Mouse (Mus musculus) NIH3T3 (cell line): ENCODE data around the gene Zdhhc19.
"Not testable (repeated sequence)": the region's sequence is repeated elsewhere in the genome, so short reads cannot be mapped to it uniquely, and the experiment has no call there.

Source experiments
- DNase-seq: peaks from one replicate; pipeline ENCODE4 v3.0.0-alpha.2; 2012; ENCODE audit warnings: low read depth

The Zdhhc19 gene

DNA sequence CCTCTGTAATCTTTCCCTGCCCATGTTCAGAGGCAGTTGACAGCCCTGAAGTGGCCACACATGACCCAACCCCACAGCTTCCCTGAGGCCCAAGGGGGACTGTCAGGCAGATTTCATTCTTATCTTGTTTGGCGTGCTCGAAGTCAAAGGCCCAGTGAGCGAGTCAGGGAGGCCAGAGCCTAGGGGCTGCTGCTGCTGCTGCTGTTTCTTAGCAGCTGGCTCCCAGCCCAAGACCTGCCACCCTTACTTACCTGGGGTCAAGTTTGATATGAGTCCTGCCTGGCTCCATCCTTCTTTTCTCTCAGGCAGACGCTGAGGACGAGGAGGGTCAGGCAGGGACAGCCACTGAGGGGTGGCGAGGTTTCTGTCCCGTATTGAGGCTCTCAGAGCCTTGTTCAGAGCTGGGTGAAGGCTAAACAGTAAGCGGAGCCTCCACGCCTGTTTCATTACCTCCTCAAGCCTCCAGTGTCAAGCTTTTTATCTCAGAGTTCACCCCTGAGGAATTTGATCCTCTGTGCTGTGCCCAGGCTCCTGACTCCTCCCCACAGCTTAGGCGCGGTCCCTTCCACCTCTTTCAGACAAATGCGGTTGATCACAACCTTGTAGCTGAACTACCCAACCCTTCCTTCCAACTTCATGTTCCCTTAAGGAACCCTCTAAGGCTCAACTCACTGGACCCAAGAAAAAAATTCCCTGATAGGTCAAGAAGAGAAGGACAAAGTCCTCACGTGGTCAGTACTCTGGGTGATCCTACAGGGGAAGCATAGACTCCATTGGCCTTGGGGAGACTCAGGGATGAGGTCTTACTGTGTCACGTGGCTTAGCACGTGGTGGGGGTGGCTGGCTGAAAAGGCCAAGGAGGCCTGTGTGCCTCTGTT, 8.6 kb upstream of the Zdhhc19 start, which contains the start of gene Slc51a:
Gene Slc51a, minus strand, starts transcription at position 646 of the 878 bp plus-strand sequence.
- no peak for DNase-seq

DNA sequence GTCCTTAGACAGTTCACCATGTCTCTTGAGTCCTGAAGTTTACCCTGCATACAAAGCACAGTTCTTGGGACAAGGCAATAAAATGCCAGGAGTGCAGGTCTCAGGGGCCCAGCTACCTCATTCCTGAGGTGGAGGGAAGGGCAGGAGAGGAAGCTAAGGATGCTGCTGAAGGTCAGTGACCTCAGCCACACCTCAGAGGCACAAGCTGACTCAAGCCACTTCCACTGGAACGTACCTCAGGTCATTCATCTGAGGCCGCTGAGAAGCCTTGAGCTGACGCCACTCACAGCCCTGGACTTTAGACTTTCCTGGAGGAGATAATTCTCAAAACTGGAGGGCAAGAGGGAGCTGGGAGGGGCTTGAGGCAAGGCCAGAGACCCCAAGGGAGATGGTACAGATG, 7.1 kb upstream of the Zdhhc19 start:
- DNase-seq: no peak

DNA sequence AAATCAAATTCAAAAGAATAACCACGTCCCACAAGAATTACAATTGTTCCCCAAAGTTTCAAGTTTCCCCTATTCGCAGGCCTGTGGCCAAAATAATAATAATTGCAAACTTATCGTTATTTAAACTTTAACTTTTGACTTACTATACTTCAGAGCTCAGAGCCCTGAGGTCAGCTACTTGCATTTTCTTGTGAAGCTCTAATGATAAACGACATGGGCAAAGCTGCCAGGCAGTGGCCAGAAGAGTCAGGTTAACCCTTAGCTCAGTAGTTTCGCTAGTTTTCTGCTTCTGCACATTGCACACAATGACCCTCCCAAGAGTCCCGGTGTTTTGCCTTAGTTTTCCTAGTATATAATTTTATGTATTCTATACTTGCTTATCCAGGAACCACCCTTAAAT, 1.7 kb upstream of the Zdhhc19 start:
- DNase-seq: not testable (repeated sequence)

DNA sequence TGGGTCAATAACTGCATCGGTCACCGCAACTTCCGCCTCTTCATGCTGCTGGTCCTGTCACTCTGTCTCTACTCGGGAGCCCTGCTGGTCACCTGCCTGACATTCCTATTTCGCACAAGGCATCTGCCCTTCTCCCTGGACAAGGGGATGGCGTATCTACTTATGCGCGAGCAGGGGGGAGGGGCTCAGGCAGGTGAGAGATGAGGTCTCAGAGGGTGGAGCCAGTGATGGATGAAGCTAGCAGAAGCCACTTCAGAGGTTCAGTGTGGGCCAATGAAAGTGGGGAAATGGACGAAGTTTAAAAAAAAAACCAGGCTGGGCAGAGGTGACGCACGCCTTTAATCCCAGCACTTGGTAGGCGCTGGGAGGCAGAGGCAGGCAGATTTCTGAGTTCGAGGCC, 2.9 kb downstream of the Zdhhc19 start:
- no peak for DNase-seq

DNA sequence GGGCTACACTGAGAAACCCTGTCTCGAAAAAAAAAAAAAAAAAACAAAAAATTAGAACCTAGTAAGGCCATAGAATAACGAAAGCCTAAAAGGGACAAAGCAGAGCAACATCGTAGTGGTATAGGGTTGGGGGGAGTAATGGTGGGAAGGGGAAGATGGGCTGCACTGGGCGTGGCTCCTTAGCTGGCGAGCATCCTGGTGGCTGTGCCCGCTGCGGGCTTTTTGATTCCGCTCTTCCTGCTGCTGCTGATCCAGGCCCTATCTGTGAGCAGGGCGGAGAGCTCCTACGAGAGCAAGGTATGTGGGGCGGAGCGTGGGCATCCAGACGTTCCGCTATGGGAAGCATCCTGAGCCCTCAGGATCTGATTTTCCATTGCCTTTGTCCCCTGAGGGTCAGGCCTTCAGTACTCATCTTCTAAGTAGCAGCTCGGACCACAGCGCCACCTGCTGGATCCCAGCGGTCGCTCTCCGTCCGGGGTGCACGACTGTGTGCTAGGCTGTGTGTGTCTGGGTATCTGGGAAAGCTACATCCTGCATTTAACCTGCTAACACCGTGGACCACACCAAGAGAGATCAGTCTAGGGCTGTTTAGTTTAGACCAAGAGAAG, 3.5 kb downstream of the Zdhhc19 start:
- peak; percentile 92 for DNase-seq

DNA sequence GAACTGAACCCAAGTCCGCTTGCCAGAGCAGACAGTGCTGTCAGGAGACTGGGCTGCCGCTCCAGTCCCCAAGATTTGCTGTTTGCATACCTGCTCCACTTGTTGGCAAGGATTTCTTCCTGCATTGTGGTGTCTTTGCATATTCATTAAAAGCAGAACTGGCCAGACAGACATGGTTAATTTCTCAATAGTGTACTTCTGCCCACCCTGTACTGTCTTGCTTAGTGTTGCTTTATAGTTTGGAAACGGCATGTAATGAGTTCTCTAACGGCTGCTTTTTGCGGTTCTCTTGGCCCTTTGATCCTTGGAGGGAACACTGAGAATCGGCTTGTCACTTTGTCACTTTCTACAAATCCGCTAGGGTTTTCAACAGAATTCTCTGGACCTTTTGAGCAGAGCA, 5.4 kb downstream of the Zdhhc19 start:
- no peak for DNase-seq

DNA sequence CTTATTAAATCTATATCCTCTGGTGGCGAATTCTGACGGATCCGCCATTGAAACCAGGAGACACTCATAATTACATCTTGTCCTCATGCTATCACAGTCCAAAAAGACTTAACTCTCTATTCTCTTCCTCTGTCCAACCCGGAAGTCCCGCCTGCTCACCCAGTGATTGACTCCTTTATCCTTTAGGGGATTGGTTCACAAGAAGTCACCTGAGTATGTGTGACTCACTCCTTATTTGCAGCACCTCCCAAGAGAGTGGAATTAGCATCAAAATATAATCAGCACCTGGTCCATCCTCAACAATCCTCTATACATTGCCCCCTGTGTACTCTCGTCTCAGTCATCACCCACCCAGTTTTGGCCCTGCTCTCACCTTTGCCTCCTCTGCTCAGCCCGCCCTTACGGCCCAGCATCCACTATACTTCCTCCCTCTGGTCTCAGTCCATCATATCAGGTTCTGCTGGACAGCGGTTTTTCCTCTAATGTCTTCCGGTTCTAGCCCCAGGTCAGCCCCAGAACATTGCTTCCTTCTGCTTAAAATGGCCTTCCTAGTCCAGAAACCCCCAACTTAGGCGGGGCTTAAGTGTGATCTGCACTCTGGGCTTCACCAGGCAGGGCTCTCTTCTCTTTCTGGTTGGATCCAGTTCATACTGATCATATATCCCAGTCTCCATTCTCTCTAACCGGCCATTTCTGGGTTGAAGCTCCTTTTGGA, 6.7 kb downstream of the Zdhhc19 start:
- no peak for DNase-seq

DNA sequence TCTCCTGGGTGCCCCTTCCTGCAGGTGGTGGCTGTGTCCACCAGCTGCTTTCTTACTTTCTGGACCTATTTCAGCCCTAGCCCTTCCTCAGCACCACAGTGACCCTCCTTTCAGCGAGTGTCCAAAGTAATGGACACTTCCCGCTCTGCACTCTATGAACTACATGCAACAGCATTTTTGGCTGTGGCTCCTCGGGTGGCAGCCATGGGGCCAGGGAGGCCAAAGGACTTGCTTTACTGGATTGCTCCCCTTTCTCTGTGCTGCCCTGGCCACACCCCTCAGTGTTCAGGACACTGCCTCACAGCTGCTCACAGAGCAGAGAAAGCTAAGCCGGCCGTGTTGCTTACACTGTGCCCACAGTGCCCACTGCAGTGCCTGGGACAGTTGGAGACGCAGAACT, 7.6 kb downstream of the Zdhhc19 start:
- DNase-seq: no peak

DNA sequence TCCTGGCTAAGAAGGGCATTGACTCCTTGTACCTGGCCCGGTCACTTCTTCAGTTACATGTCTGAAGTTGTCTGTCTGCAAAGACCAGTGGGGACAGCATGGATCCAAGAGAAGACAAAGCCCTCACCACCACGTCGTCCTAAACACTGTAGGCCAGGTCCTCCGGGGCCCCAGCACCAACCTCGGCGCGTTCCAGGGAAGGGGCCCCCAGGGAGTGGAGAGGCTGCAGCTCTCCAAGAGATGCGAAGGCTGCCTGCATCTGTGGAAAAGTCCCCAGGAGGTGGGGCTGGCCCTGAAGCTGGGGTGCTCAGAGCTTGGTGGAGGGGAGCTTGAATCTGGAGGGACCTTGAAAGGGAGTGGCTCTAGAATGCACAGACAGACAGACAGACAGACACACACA, 10.2 kb downstream of the Zdhhc19 start:
- DNase-seq: no peak

DNA sequence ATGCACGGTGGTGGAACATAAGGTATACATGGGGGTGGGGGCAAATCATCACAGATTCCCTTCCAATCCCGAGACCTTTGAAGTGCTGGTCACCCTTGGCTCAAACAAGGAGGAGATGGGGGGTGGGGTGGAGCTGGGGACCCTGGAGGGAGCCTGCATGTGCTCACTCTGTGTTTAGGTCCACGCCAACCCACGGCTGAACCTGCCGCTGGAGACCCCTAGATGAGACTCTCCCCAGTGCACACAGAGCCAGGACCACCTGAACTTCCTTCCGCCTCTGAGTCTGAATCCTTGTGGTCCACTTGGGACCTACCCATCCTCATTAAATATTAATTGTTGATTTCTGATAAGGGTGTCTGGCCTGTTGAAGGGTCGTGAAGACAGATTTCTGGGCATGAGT, 10.8 kb downstream of the Zdhhc19 start:
- no peak for DNase-seq

DNA sequence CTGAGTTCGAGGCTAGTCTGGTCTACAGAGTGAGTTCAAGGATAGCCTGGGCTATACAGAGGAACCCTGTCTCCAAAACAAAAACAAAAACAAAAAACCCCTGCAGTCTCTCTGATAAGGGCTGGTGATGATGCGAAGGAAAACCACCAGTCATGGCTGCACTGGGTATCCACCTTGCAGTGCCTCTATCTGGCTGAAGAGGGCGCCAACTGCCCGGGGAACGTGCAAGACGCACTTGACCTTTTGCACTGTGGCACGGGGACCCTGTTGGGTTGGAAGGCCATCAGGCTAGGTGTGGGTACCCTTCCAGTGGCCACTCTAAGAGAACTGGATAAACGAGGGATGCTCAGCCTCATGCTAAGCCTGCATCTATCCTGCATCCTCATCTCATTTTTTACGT, 11.3 kb downstream of the Zdhhc19 start:
- DNase-seq: peak; percentile 64

DNA sequence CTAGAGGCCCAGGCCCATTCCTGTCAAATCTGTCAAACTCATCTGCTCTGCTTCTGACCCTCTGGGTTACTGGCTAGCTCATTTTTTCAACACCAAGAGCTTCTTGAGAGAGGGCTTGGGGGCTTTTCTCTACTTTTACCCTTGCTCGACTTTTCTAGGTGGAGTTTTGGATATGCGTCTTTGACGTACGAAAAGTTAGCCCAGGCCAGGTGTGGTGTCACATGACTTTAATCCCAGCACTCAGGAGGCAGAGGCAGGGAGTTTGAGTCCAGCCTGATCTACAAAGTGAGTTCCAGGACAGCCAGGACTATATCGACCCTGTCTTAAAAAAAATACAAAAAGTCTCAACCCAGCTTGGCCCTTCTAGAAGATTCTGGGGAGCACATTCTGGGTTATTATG, 12.0 kb downstream of the Zdhhc19 start:
- no peak for DNase-seq

DNA sequence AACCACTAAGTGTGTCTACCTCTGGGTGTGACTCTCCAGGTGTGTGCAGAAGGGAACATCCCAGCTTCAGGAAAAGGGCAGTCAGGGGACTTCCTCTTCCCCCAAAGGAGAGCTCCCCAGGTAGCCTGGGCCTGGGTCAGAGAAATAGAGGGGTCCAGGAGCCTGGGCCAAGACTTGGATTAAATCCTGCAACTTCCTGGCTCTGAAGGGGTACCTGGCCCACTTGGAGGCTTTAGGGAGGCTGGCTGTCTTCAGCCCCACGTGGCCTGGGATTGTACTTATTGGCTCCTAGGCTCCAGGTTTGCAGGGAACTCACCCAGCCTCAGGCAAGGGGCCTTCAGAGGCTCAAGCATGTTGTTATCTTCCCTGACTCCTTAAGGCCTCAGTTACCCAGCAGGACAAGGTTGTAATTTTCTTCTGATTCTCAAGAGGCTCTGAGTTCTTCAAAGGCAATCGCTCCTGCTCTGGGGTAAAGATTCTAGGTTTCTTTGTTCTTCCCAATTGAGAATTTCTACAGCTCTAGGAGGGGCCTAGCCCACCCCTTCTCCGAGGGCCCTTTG, 12.5 kb downstream of the Zdhhc19 start:
- DNase-seq: no peak

DNA sequence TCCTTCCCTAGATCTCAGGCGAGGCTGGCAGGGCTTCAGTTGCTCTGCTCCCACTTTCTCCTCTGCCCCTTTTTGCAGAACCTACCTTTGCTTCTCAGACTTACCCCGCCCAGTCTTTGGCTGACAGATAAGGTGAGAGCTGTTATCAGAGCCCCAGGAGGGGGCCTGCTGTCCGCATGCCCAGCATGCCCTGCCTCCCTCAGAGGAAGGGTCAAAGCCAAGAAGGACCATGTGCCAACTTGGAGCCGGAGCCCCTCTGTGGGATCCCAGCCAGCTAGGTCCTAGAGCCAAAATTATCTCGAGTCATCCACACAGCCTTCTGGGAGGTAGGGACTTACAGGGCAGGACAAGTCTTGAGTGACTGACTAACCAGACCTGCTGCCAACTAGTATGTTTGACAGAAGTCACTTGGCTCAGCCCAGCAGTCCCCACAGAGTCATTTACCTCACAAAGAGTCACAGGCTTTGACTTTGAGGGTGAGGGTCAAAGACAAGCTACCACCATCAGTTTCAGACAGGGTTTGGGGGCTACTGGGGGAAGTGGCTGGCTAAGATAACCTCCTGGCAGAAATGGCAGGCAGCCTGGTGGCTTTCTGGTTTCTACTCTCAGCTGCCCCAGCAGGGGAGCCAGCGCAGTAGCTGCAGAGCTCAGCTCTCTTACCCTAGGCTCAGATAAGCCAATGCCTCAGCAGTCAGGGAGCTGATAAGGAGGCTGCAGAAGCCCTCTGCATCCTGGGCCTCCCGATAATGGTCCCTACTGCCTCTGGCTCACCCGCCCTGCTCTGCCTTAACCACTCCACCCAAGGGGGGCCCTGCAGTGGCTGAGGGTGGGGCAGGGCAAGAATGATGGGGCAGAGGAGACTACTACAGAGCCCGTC, 13.2 kb downstream of the Zdhhc19 start:
- DNase-seq: no peak

DNA sequence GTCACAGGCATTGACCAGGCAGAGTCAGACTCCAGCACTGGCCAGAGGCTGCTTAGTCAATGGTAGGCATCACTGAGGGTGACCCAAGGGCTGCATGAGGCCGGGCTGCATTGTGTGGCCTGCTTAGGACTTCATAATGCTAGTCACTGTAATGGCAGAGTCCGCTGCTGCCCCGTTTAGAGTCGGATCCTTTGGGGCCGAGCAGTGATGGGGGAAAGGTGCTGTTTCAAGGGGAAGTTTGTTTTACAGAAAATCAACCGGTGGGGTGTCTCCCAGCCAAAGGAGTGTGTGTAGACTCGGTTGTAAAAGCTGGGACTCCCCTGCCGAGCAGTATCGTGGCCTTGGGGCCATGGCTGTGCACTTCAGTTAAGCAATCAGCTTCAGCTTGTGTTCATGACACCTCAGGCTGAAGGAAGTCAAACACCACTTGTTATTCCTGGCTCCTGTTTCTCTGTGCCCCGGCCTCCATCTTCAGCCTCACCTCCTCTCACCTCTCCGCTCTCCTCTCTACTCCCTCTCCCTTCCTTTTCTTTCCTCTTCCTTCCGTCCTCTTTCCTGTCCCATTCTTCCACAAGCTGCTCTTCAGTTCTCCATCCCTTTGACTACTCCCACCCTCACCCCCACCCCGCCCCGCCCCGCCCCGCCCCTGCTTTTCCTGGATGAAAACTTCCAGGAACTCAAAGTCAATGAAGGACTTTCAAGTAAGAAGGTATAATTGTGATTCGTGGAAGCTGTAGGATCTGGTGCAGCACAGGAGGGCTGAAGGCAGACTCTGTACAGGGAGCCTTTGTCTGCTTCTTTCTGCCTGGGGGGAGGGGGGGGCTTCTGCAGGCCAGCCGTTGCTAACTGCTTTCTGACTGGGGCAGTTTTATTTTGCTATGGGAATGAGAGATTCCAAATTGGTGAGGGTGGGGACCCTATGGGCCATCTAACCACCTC, 14.6 kb downstream of the Zdhhc19 start:
- no peak for DNase-seq

DNA sequence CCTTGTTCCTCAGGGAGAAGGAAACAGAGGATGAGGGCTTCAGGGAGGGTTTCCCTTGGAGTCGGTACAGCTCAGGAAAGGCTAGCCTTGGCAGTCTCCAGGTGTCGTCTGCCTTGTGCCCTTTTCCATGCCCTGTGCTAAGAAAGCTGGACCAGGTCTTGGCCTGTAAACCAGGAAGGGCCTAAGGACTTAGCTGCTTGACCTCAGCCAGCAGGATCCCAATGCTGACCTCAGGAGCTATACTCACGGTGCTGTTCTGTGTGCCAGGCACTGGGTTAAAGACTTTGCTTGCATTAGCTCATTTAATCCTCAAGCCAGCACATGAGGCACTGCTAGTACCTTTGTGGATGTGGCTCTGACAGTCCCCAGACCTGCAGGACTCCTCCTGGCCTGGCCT, 15.3 kb downstream of the Zdhhc19 start:
- DNase-seq: no peak

DNA sequence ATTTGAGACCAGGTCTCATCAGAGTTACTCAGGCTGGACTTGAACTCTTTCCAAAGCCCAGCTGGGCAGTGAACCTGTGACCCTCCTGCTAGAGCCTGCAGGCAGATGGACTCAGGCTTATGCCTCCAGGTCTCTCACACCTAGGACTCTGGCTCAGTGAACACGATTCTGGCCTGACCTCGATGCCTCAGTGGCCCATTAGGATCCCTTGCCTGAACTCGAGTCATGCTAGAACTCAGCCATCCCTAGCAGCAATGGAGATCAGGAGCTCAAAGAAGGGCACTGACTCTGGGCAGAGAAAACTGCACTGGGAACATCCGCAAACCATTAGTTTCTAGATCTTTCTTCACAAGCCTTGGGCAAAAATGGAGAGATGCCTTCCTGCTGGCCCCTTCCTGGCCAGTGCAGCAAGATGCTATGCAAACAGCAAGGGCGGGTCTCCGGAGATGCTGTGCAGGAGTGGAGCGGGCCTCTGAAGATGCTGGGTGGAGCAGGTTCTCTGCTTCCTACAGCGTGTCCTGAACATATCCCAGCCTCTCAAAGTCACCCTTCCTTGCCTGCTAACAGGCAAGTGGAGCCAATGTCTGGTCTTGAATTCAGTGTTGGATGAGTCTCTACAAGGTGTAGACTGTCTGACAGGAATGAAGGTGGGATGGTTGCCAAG, 15.9 kb downstream of the Zdhhc19 start:
- no peak for DNase-seq

DNA sequence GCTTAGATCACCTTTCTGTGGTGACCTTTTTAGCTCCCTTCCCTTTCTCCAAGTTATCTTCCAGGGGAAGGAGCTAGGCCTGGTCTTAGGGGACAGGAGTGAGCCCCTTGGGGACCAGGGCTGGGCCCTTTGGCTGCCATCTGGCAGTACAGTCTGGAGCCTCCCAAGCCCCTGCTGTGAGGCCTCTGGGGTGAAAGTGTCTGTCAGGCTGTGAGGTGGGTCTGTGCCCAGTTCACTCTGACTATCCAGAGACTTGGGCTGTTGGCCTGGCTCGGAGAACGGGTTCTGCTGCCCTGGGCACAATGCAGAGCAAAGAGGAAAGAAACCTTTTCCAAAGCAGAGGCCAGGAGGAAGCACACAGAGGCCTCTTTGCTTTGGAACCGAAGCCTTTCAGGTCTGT, 16.9 kb downstream of the Zdhhc19 start:
- no peak for DNase-seq

DNA sequence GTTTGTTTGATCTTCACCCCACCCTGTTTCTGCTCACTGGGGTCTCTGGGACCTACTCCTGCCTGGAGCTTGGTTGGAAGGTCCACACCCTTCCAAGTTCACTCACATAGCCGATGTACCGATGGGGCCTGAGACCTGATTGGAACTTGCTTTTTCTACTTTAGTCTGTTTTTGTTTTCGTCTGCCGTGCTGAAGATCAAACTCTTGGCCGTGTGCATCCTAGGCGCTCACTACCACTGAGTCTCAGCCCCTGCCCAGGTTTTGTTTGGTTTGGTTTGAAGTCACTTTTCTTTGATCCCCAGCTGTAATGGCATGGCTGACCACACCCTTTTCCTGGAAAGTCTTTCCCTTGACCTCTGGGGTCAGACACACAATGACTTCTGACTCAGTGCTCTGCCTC, 17.3 kb downstream of the Zdhhc19 start:
- no peak for DNase-seq

DNA sequence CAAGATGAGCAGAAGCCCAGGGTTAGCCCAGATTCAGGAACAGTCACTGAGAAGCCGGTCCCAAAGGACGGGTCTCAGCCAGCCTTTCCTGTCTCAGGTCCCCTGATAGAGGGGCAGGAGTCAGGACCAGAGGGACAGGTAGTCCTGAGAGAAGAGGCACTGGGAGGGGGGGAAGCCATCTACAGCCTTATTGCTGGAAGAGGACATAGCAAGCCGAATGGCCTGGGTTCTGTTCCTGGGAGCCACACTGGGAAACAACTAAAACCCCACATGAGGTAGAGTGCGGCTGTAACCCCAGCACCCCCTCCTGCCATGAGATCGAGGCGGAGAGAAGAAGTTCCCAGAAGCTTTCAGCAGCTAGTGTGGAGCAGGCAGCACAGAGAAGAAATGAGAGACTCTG, 17.9 kb downstream of the Zdhhc19 start:
- DNase-seq: no peak
